Mouse (Mus musculus): Measurements from ENCODE around the gene Cend1.

The Cend1 gene

GRCm38 (mm10) chr7:141429310-141429709 is at the start of gene Cend1:
Cend1 (minus strand) TSS chr7:141429491.
- DNase-seq, result no peak

- DNase-seq, result no peak
Observed at GRCm38 (mm10) chr7:141478270-141478748, 49.0 kb upstream of the Cend1 start.

GRCm38 (mm10) chr7:141477578-141478269 is 48.4 kb upstream of the Cend1 start:
- no peak for DNase-seq

GRCm38 (mm10) chr7:141476981-141477370 is 47.7 kb upstream of the Cend1 start:
- DNase-seq, result no peak

GRCm38 (mm10) chr7:141476226-141476980 is 47.1 kb upstream of the Cend1 start:
- no peak for DNase-seq

GRCm38 (mm10) chr7:141475805-141476158 is 46.5 kb upstream of the Cend1 start:
- DNase-seq, result no peak

GRCm38 (mm10) chr7:141475011-141475804 is 45.9 kb upstream of the Cend1 start, which contains the start of the genes Polr2l and Tspan4:
Polr2l (minus strand) TSS chr7:141475132.
Tspan4 (plus strand) TSS chr7:141475240.
- peak; percentile 88 for DNase-seq

- no peak for DNase-seq
Observed at GRCm38 (mm10) chr7:141474160-141474559, 44.9 kb upstream of the Cend1 start.

GRCm38 (mm10) chr7:141472763-141473162 is 43.5 kb upstream of the Cend1 start:
- no peak for DNase-seq

GRCm38 (mm10) chr7:141472226-141472625 is 42.9 kb upstream of the Cend1 start:
- DNase-seq, result no peak

GRCm38 (mm10) chr7:141471236-141471635 is 41.9 kb upstream of the Cend1 start:
- DNase-seq, result no peak

GRCm38 (mm10) chr7:141470637-141470944 is 41.3 kb upstream of the Cend1 start:
- no peak for DNase-seq

GRCm38 (mm10) chr7:141469901-141470636 is 40.8 kb upstream of the Cend1 start:
- DNase-seq, result no peak

- DNase-seq, result no peak
Observed at GRCm38 (mm10) chr7:141469352-141469751, 40.1 kb upstream of the Cend1 start.

GRCm38 (mm10) chr7:141468522-141469211 is 39.4 kb upstream of the Cend1 start:
- peak; percentile 54 for DNase-seq

- no peak for DNase-seq
Observed at GRCm38 (mm10) chr7:141468164-141468521, 38.9 kb upstream of the Cend1 start.

- peak; percentile 77 for DNase-seq
Observed at GRCm38 (mm10) chr7:141467230-141468030, 38.1 kb upstream of the Cend1 start, which contains the start of gene Cd151. Cd151 (plus strand) TSS chr7:141467392.

- no peak for DNase-seq
Observed at GRCm38 (mm10) chr7:141466607-141467148, 37.4 kb upstream of the Cend1 start.

- no peak for DNase-seq
Observed at GRCm38 (mm10) chr7:141466045-141466394, 36.7 kb upstream of the Cend1 start.

- no peak for DNase-seq
Observed at GRCm38 (mm10) chr7:141465388-141466044, 36.2 kb upstream of the Cend1 start.

All from thymus, postnatal 25 days (tissue).